Mouse (Mus musculus): ENCODE measurements at regions not wholly inside any gene's neighbourhood (a gene's known extent, or its start where the extent isn't known, plus 50 kb on each side); places are given as distances from the start of the nearest gene placed in this dataset.
A peak's percentile ranks its signal among the peaks of the same experiment; 100 is the strongest.

DNA sequence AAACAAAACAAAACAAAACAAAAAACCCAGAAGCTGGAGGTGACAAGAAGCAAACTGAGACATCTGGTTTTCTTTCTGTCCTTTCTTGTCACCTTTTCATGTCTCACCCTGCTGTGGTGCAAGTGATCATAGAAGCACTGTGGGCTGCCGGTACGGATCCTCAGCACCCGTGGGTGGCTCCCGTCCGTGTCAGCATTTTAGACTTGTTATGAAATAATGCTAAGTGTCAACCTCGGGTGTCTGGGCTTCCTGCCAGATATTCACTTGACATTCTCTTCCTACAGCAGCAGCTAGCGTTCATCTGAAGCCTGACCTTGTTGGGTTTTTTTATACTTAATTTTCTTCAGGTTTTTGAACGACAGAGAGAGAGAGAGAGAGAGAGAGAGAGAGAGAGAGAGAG is 404.7 kb downstream of the Pla2g4a start:
- DNase-seq = peak; percentile 64

DNA sequence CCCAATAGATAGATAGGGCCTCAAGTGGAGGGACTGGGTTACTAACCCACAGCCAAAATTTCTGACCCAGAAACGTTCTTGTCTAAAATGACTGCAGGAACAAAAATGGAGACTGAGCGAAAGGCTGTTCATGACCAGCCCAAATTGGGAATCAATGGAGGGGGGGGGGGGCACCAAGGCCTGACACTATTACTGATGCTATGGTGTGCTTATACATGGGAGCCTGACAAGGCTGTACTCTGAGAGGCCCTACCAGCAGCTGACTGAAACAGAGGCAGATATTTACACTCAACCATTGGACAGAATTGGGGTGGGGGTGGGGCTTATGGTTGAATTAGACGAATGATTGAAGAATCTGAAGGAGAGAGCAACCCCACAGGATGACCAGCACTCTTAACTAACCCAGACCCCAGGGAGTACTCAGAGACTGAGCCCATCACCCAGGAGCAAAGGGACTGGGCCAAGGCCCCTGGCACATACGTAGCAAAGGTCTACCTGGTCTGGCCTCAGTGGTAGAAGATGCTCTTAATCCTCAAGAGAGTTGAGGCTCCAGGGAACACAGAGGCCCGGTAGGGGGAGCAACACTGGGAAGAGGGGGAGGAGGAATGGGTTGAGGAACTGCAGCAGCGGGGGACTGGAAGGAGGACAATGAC is 405.6 kb downstream of the Pla2g4a start:
- no peak for DNase-seq

DNA sequence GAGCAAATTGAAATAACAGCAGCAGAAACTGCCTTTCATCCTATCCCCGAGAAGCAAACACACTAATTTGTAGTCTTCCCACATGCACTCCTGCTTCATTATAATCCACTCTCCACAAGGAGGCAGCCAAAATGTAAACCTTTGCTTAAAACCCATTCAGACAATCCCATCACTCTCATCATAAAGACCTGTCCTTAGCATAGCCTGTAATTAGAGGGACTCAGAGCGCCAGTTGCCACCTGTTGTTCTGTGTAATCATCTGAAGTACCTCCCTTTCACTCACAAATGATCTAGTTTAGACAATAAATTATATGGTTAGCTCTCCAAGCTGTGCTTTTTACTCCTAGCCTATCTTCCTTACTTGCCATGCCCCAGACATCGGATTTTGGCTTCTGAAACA is 415.0 kb downstream of the Pla2g4a start:
- DNase-seq = no peak

DNA sequence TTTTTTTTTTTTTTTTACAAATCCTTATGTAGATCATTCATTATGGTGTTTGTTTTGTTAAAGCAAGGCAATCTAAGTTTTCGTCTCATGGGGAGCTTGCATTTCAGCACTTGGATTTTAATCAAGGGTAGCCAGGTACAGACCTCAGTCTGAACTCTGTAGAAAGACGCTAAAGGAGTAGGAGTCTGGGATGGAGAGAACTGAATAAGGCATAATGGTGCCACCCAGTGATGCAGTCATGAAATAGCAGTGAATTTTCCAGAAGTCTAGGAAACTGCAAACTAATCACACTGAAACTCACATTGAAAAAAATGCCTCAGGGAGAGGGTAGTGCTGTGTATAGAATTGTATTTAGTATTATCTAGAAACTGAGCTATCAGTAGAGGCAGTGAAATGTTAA is 419.7 kb downstream of the Pla2g4a start:
- DNase-seq = no peak

DNA sequence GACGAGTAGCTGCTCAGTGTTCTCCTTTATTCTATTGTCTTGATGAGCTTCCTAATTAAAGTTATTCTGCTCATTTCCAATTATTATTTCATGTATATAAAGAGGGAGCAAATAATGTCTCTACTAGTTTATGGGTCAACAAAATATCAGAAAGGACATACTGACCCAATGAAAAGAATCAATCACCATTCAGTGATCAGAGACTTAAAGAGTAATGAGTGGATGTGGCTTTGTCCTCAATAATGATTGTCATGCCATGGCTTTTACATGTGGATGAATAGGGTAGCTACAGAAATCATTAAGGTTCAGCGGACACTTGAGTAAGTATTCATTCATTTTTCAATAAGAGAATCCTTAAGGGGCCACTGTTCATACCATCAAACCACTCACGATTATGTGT is 427.4 kb downstream of the Pla2g4a start:
- no peak for DNase-seq
